Mouse (Mus musculus): Measurements from ENCODE around the gene Cbx6.
A peak's percentile ranks its signal among the peaks of the same experiment; 100 is the strongest.

Cbx6 gene

GRCm38 (mm10) chr15:79834130-79834880 lies at the start of gene Cbx6, which contains the start of gene Npcd:
TSS of gene Cbx6 (minus strand) at chr15:79834688.
TSS of gene Npcd (minus strand) at chr15:79834237.
- peak; percentile 73 for DNase-seq (ENCODE audit: low read depth)

- DNase-seq (ENCODE audit: low read depth): peak; percentile 75
Measured at GRCm38 (mm10) chr15:79883352-79883822, 48.9 kb upstream of the Cbx6 start.

GRCm38 (mm10) chr15:79882623-79883267 lies 48.3 kb upstream of the Cbx6 start:
- DNase-seq (ENCODE audit: low read depth): no peak

- DNase-seq (ENCODE audit: low read depth): no peak
Measured at GRCm38 (mm10) chr15:79880477-79880876, 46.0 kb upstream of the Cbx6 start.

GRCm38 (mm10) chr15:79879319-79879718 lies 44.8 kb upstream of the Cbx6 start:
- peak; percentile 93 for DNase-seq (ENCODE audit: low read depth)

- DNase-seq (ENCODE audit: low read depth): no peak
Measured at GRCm38 (mm10) chr15:79878725-79879136, 44.2 kb upstream of the Cbx6 start.

GRCm38 (mm10) chr15:79875261-79875995 lies 40.9 kb upstream of the Cbx6 start:
- DNase-seq (ENCODE audit: low read depth): no peak

GRCm38 (mm10) chr15:79873995-79874394 lies 39.5 kb upstream of the Cbx6 start:
- no peak for DNase-seq (ENCODE audit: low read depth)

GRCm38 (mm10) chr15:79873545-79873944 lies 39.1 kb upstream of the Cbx6 start:
- DNase-seq (ENCODE audit: low read depth): no peak

- no peak for DNase-seq (ENCODE audit: low read depth)
Measured at GRCm38 (mm10) chr15:79867260-79868002, 32.9 kb upstream of the Cbx6 start.

GRCm38 (mm10) chr15:79859821-79860220 lies 25.3 kb upstream of the Cbx6 start:
- DNase-seq (ENCODE audit: low read depth): no peak

GRCm38 (mm10) chr15:79858979-79859378 lies 24.5 kb upstream of the Cbx6 start:
- no peak for DNase-seq (ENCODE audit: low read depth)

- DNase-seq (ENCODE audit: low read depth): no peak
Measured at GRCm38 (mm10) chr15:79850143-79850542, 15.7 kb upstream of the Cbx6 start.

GRCm38 (mm10) chr15:79847100-79847499 lies 12.6 kb upstream of the Cbx6 start:
- peak; percentile 46 for DNase-seq (ENCODE audit: low read depth)

- no peak for DNase-seq (ENCODE audit: low read depth)
Measured at GRCm38 (mm10) chr15:79845986-79846385, 11.5 kb upstream of the Cbx6 start.

- DNase-seq (ENCODE audit: low read depth): no peak
Measured at GRCm38 (mm10) chr15:79842985-79843384, 8.5 kb upstream of the Cbx6 start.

GRCm38 (mm10) chr15:79840281-79840680 lies 5.8 kb upstream of the Cbx6 start:
- no peak for DNase-seq (ENCODE audit: low read depth)

GRCm38 (mm10) chr15:79834881-79835260 lies 383 bp upstream of the Cbx6 start:
- DNase-seq (ENCODE audit: low read depth): no peak

- DNase-seq (ENCODE audit: low read depth): no peak
Measured at GRCm38 (mm10) chr15:79833251-79834050, 1.0 kb downstream of the Cbx6 start.

GRCm38 (mm10) chr15:79832064-79832900 lies 2.2 kb downstream of the Cbx6 start:
- peak; percentile 44 for DNase-seq (ENCODE audit: low read depth)

All from fibroblast of lung, adult 2 months (primary cell).